Mouse (Mus musculus): Measurements from ENCODE around the gene Sertad3.
A peak's percentile ranks its signal among the peaks of the same experiment; 100 is the strongest.
"Not testable (repeated sequence)": the region's sequence is repeated elsewhere in the genome, so short reads cannot be mapped to it uniquely, and the experiment has no call there.

Gene Sertad3

GRCm38 (mm10) chr7:27491856-27492255 is 18.3 kb downstream of the Sertad3 start:
- no peak for DNase-seq (ENCODE audit: low read depth, low spot score)

DNA sequence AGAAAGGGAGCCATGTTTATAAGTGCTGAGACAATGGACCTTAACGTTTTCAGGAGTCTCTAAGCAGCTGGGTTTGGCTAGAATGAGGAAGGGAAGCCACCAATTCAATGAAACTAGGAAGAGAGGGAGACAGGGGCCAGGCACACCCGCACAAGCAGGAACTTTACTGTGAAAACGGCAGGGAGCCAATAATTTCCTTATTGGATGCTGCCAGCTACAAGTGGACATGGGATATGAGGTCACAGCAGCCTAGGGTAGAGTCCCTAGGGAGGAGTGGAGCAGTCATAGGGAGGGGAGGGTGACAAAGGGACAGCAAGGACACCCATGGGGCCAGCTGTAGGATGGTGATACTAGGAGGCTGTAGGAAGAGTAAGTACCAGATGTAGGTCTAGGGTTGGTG is 19.5 kb downstream of the Sertad3 start:
- no peak for DNase-seq (ENCODE audit: low read depth, low spot score)

- DNase-seq (ENCODE audit: low read depth, low spot score) = no peak
These were observed 19.9 kb downstream of the Sertad3 start for GRCm38 (mm10) chr7:27493450-27493849.

- not testable (repeated sequence) for DNase-seq (ENCODE audit: low read depth, low spot score)
These were observed 21.2 kb downstream of the Sertad3 start for GRCm38 (mm10) chr7:27494659-27495367.

GRCm38 (mm10) chr7:27499036-27499435 is 25.5 kb downstream of the Sertad3 start, which contains the start of gene Prx:
Gene Prx, plus strand, starts transcription at chr7:27499324.
- DNase-seq (ENCODE audit: low read depth, low spot score) = no peak

GRCm38 (mm10) chr7:27501620-27502019 is 28.1 kb downstream of the Sertad3 start:
- no peak for DNase-seq (ENCODE audit: low read depth, low spot score)

DNA sequence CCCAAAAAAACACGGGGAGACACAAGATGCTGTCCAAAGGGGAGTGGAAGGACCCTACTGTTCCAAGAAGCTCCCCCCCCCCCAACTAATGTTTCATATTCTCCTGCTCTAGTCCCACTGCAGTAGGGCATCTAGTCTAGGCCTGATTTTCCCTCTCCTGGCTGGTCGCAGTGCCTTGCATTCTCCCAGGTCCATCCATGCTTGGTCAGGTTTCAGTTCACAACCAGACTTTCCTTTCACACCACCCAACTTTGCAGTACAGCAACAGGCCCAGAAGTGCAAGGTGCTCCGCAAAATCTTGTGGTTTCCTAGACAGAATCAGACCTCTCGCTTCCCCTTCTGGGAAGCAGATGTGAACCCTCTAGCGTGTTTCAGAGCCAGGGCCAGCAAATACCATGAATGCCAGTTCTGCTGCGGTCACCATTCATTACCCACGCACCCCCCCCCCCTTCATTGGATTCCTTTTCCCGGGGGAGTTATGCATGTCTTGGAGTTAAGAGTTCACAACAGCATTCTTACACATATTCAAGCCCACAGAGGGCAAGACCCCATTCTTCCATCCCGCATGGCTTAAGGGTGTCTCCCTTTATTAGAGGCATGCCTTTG is 33.3 kb downstream of the Sertad3 start:
- DNase-seq (ENCODE audit: low read depth, low spot score) = no peak

DNA sequence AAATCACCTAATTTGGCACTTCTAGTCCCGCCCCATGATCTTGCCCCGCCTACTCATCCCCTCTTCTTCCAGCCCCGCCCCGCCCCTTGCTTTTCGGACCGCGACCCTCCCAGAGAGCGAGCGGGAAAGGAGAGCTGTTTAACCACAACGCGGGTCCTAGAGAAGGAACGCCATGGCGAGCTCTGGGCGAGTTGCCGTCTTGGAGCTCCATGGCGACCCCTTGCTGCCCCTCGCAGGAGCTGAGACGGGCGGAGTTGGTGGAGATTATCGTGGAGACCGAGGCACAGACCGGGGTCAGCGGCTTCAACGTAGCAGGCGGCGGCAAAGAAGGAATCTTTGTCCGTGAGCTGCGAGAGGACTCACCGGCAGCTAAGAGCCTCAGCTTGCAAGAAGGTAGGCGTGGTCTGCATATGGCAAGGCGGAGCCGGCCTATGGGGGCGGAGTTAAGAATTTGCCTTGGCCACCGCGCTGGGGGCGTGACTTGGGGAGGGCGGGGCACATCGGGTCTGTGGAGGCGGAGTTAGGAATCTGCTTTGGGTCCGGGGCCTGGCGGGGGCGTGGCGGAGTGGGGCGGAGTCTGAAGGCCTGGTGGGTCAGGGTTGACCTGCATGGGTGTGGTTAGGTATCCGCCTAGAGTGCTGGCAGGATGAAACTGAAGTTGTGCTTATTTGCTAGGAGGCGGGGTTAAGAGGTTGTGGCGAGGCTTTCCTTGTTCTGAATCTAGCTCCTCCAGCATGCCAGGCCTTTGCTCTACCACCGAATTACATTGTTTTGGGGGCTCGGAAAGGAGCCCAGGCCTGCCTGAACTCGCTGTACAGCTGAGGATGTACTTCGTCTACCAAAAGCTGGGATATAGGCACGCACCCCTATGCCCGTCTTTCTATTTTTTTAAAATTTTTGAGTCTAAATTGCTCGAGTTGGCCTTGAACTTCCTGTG is 34.4 kb downstream of the Sertad3 start:
- DNase-seq (ENCODE audit: low read depth, low spot score) = peak; percentile 96

DNA sequence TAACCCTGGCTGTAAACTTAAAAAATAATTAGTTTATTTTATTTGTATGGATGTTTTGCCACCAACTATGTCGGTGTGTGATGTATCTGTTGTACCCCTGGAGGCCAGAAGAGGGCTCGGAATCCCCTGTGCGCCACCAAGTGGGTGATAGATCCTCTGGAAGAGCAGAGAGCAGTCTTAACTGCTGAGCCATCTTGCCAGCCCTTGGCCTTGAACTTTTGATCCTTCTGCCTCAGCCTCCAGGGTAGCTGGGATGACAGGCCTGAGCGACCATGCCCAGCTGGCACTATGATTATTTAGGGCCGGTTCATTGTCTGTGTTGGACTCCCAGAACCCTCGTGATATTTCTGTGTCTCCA is 35.1 kb downstream of the Sertad3 start:
- DNase-seq (ENCODE audit: low read depth, low spot score) = peak; percentile 80

- DNase-seq (ENCODE audit: low read depth, low spot score) = no peak
These were observed 37.2 kb downstream of the Sertad3 start for GRCm38 (mm10) chr7:27510809-27511208.

- DNase-seq (ENCODE audit: low read depth, low spot score) = no peak
These were observed 41.4 kb downstream of the Sertad3 start for GRCm38 (mm10) chr7:27514961-27515360.

DNA sequence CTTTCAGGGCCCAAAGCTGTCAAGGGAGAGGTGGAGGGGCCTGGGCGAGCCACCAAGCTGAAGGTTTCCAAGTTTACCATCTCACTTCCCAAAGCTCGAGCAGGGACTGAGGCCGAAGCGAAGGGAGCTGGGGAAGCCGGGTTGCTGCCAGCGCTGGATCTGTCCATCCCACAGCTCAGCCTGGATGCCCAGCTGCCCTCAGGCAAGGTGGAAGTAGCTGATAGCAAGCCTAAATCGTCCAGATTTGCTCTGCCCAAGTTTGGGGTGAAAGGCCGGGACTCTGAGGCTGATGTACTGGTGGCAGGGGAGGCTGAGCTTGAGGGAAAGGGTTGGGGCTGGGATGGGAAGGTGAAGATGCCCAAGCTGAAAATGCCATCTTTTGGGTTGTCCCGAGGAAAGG is 44.7 kb downstream of the Sertad3 start:
- no peak for DNase-seq (ENCODE audit: low read depth, low spot score)

DNA sequence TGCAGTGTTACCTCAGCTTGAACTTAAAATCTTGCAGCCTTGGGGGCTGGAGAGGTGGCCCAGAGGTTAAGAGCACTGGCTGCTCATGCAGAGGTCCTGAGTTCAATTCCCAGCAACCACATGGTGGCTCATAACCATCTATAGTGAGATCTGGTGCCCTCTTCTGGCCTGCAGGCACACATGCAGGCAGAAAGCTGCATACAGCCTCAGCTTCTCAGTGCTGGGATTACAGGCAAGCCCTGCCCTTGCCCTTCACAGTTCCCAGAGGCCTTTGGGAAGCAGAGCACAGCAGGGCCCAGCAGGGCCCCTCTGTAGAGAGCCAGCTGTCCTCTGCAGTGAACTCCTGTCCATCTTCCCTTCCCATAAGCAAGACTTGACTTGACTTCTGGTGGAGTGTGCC is 46.5 kb downstream of the Sertad3 start:
- no peak for DNase-seq (ENCODE audit: low read depth, low spot score)

GRCm38 (mm10) chr7:27520599-27520998 is 47.0 kb downstream of the Sertad3 start:
- DNase-seq (ENCODE audit: low read depth, low spot score) = no peak

DNA sequence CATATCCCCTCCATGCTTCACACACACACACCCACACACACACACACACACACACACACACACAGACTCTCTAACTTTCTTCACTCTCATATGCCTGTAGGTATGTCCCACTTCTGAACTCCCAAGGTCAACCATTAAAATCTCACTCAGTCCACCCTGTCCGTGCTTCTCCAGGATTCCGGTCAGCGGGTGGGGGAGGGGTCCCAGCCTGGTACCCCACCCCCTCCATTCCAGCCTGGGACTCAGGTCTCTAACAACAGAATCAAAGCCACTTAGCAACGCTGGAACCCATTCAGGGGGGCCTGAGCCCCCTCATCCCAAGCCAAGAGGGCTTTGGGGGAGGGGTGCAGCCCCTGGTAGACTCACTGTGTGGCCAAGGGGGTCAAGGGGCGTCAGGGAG is 49.4 kb downstream of the Sertad3 start, which contains the start of gene Hipk4:
Gene Hipk4 (plus strand): TSS at position 301 of the 400 bp plus-strand sequence.
- DNase-seq (ENCODE audit: low read depth, low spot score) = no peak

DNA sequence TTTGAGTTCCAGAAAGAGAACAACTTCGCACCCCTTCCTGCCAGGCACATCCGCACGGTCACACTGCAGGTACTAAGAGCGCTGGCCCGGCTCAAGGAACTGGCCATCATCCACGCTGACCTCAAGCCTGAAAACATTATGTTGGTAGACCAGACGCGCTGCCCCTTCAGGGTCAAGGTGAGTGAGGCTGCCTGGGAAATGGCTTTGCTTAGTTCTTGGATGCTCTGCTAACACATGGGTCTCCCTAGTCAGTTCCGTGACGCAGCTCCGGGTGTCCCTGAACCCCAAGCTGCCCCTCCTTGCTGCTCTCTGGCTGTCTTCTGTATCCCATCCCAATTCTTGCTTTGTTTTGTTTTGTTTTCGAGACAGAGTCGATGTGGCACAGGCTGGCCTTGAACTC is 50.2 kb downstream of the Sertad3 start:
- DNase-seq (ENCODE audit: low read depth, low spot score) = no peak

DNA sequence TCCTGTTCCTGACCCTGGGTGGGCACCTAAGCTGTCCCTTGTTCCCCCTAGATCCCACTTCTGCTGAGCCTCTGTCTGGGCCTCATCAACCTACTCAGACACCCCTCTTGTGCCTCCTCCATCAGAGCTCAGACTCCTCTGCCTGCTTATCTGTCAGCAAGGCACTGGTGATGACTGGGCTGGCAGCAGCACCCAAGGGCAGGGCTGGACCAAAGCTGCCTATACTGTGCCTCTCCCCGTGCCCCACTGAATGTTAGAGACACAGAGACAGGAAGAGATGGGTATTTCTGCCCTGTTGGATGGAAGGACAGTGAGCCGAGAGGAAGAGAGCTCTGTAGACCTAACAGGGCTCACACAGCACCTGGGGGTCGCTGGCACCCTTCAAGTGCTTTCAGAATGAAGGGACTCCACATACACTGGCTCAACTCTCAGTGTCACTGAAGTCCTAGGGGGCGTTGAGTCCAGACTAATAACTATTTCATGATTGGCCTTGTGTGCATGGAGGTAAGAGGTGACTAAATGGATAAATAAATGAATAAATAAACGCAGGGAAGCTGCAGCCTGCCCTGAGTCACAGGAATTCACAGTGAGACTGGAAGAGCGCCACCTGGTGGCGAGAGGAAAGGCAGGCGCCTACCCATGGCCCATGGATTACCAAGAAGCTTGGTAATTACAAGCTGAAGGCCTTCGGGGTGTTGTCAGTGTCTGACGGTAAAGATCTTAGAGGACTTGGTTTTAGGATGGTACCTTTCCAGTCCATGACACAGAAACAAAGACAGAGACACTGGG is 52.7 kb downstream of the Sertad3 start:
- peak; percentile 92 for DNase-seq (ENCODE audit: low read depth, low spot score)
